Mouse (Mus musculus): ENCODE results near the gene Calcrl. TPM values are rescaled to one million over a fixed set of nuclear protein-coding genes. Genes with fewer than 3 reads are reported as not detected.
A peak's percentile ranks its signal among the peaks of the same experiment; 100 is the strongest.

Gene Calcrl
- 16.6 and 19.6 TPM in 2 replicates for polyA plus RNA-seq (2016; fragmentation: Nextera tagmentation; extraction: Ambion mirVana)

DNA sequence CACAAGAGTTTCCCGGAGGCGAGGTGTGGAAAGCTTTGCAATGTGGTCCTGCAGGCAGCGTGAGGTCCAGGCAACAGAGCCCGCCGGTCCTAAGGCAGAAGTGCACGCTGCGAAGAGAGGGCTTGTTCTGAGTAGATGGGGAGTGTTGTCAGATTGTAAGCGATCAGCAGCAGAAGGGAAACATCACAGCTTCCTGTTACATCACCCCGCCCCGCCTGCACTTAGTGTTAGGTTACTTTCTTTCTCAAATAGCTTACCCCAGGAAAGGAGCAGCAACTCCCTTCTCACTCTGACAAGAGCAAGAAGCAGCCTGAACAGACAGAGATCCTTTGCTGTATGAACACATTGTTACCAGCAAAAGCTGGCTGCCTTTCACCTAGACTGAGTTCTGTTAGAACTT, at the start of gene Calcrl:
TSS of gene Calcrl (minus strand) at position 274 of the 400 bp plus-strand sequence.
- peak within 1 kb of the TSS; percentile 48 for H3K4me3 ChIP-seq
- under 1% methylated on average over 10 of the region's 10 CpGs for whole genome bisulfite sequencing
- H3K27ac ChIP-seq = peak within 1 kb of the TSS; percentile 74
- no peaks in the 10 kb centered on the region for H3K9me3 ChIP-seq (replicated peaks)
- DNase-seq (ENCODE audit: low spot score) = peak; percentile 73
- H3K36me3 ChIP-seq = no peaks in the 10 kb centered on the region
- H3K27me3 ChIP-seq (ENCODE audit: low read depth, poor library complexity, severe bottlenecking) = no peaks in the 10 kb centered on the region
- peaks cover 25% of the 10 kb centered on the region for H3K4me1 ChIP-seq

GRCm38 (mm10) chr2:84474651-84475050, 49.4 kb upstream of the Calcrl start:
- H3K4me3 ChIP-seq = no peak overlapping the region
- H3K27me3 ChIP-seq (ENCODE audit: low read depth, poor library complexity, severe bottlenecking) = no peaks in the 10 kb centered on the region
- H3K27ac ChIP-seq = peak overlapping the region; percentile 73
- WGBS = 4% methylated on average over 6 of the region's 6 CpGs
- H3K4me1 ChIP-seq = peaks cover 33% of the 10 kb centered on the region
- no peaks in the 10 kb centered on the region for H3K36me3 ChIP-seq
- DNase-seq (ENCODE audit: low spot score) = no peak
- no peaks in the 10 kb centered on the region for H3K9me3 ChIP-seq (replicated peaks)

- 76% methylated on average over 14 of the region's 14 CpGs for WGBS
- H3K4me3 ChIP-seq = no peak overlapping the region
- H3K27ac ChIP-seq = peak overlapping the region; percentile 73
- H3K4me1 ChIP-seq = peaks cover 33% of the 10 kb centered on the region
- H3K27me3 ChIP-seq (ENCODE audit: low read depth, poor library complexity, severe bottlenecking) = no peaks in the 10 kb centered on the region
- no peaks in the 10 kb centered on the region for H3K36me3 ChIP-seq
- no peaks in the 10 kb centered on the region for H3K9me3 ChIP-seq (replicated peaks)
- DNase-seq (ENCODE audit: low spot score) = no peak
Observed at GRCm38 (mm10) chr2:84473941-84474530, 48.8 kb upstream of the Calcrl start.

DNA sequence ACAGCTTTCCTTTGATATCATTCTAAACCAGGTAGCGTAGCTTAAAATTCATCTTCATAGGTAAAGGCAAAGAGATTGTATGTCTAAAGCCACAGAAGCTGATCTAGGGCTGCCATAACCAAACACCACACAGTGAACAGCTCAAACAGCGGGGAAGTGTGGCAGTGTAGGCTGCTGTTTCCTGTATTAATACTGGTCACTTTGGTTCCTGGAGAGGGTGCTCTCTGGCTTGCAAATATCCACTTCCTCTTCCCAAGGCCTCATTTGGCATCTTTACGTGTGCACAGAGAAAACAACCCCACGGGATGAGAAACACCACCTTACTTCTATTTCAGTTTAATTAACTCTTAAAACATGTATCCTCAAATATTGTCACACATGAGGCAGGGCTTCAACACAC, 42.2 kb upstream of the Calcrl start:
- Histone ChIP-seq H3K27me3 (ENCODE audit: low read depth, poor library complexity, severe bottlenecking) (no peaks in the 10 kb centered on the region), H3K4me1 (no peaks in the 10 kb centered on the region), H3K9me3 (replicated peaks) (no peaks in the 10 kb centered on the region), H3K27ac (no peak overlapping the region), H3K4me3 (no peak overlapping the region), H3K36me3 (no peaks in the 10 kb centered on the region)
- no peak for DNase-seq (ENCODE audit: low spot score)
- WGBS = 90% methylated on average over 4 of the region's 4 CpGs

GRCm38 (mm10) chr2:84464956-84465355, 39.7 kb upstream of the Calcrl start:
- H3K27ac ChIP-seq = no peak overlapping the region
- no peaks in the 10 kb centered on the region for H3K36me3 ChIP-seq
- 50% methylated on average over 7 of the region's 7 CpGs for WGBS
- no peak for DNase-seq (ENCODE audit: low spot score)
- H3K27me3 ChIP-seq (ENCODE audit: low read depth, poor library complexity, severe bottlenecking) = no peaks in the 10 kb centered on the region
- no peaks in the 10 kb centered on the region for H3K4me1 ChIP-seq
- H3K9me3 ChIP-seq (replicated peaks) = no peaks in the 10 kb centered on the region
- H3K4me3 ChIP-seq = no peak overlapping the region

GRCm38 (mm10) chr2:84462411-84462810, 37.2 kb upstream of the Calcrl start:
- 96% methylated on average over 3 of the region's 3 CpGs for whole genome bisulfite sequencing
- Histone ChIP-seq H3K9me3 (replicated peaks) (no peaks in the 10 kb centered on the region), H3K4me1 (no peaks in the 10 kb centered on the region)

GRCm38 (mm10) chr2:84459651-84460177, 34.5 kb upstream of the Calcrl start:
- DNase-seq (ENCODE audit: low spot score) = no peak
- Histone ChIP-seq H3K4me1 (no peaks in the 10 kb centered on the region), H3K36me3 (no peaks in the 10 kb centered on the region), H3K27me3 (ENCODE audit: low read depth, poor library complexity, severe bottlenecking) (no peaks in the 10 kb centered on the region), H3K27ac (no peak overlapping the region), H3K4me3 (no peak overlapping the region), H3K9me3 (replicated peaks) (no peaks in the 10 kb centered on the region)
- 78% methylated on average over 11 of the region's 11 CpGs for WGBS

More at GRCm38 (mm10) chr2:84462411-84462810, 37.2 kb upstream of the Calcrl start:
- Histone ChIP-seq H3K27ac (no peak overlapping the region), H3K4me3 (no peak overlapping the region), H3K27me3 (ENCODE audit: low read depth, poor library complexity, severe bottlenecking) (no peaks in the 10 kb centered on the region), H3K36me3 (no peaks in the 10 kb centered on the region)
- no peak for DNase-seq (ENCODE audit: low spot score)

DNA sequence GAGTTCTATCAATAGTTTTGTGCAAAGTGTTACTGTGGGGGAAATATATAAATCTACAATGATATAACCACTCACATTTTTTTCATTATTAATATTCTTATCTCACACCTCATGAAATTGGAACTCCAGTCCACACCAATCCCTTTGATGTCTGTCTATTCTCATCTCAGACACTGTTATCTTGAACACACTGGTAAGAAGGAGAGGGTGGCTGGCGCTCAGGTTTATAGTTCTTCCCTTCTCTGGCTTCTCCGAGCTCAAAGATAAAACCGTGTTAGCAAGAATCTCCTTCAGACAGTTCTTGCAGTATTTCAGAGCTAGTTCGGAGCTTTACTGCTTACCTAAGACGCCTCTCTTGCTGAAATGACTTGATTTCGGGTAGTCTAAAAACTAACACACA, 32.0 kb upstream of the Calcrl start:
- Histone ChIP-seq H3K4me3 (no peak overlapping the region), H3K27ac (no peak overlapping the region), H3K9me3 (replicated peaks) (no peaks in the 10 kb centered on the region), H3K27me3 (ENCODE audit: low read depth, poor library complexity, severe bottlenecking) (no peaks in the 10 kb centered on the region), H3K36me3 (no peaks in the 10 kb centered on the region), H3K4me1 (no peaks in the 10 kb centered on the region)
- WGBS = 80% methylated on average over 6 of the region's 6 CpGs
- no peak for DNase-seq (ENCODE audit: low spot score)

- Histone ChIP-seq H3K27ac (no peak overlapping the region), H3K4me1 (no peaks in the 10 kb centered on the region), H3K27me3 (ENCODE audit: low read depth, poor library complexity, severe bottlenecking) (no peaks in the 10 kb centered on the region), H3K9me3 (replicated peaks) (no peaks in the 10 kb centered on the region), H3K4me3 (no peak overlapping the region), H3K36me3 (no peaks in the 10 kb centered on the region)
- 10% methylated on average over 5 of the region's 5 CpGs for WGBS
- peak; percentile 54 for DNase-seq (ENCODE audit: low spot score)
Observed at GRCm38 (mm10) chr2:84455236-84455799, 30.1 kb upstream of the Calcrl start.

GRCm38 (mm10) chr2:84454551-84455235, 29.5 kb upstream of the Calcrl start:
- Histone ChIP-seq H3K36me3 (no peaks in the 10 kb centered on the region), H3K4me3 (no peak overlapping the region)

DNA sequence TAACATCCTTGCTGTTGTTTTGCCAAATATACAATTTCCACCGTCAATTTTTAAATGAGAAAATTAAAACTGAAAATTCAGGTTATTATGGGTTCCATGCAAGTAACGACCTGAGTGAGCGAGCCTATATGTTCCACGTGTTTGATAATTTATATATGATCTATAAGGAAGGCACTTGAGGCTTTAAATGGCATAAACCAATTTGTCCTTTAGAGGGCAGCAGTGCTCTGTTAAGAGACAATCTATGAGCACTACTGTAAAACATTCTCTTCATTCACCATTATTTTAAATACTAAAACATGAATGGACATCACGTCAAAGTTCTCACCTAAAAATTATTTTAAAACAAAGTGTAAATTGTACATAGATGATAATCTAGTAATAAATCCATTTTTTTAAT, 28.8 kb upstream of the Calcrl start:
- no peak for DNase-seq (ENCODE audit: low spot score)
- H3K4me1 ChIP-seq = no peaks in the 10 kb centered on the region
- no peak overlapping the region for H3K27ac ChIP-seq
- no peak overlapping the region for H3K4me3 ChIP-seq
- H3K27me3 ChIP-seq (ENCODE audit: low read depth, poor library complexity, severe bottlenecking) = no peaks in the 10 kb centered on the region
- H3K36me3 ChIP-seq = no peaks in the 10 kb centered on the region
- WGBS = 18% methylated on average over 5 of the region's 5 CpGs
- no peaks in the 10 kb centered on the region for H3K9me3 ChIP-seq (replicated peaks)

More at GRCm38 (mm10) chr2:84454551-84455235, 29.5 kb upstream of the Calcrl start:
- H3K27ac ChIP-seq = no peak overlapping the region
- no peak for DNase-seq (ENCODE audit: low spot score)
- WGBS = 59% methylated on average over 10 of the region's 10 CpGs
- H3K27me3 ChIP-seq (ENCODE audit: low read depth, poor library complexity, severe bottlenecking) = no peaks in the 10 kb centered on the region
- H3K9me3 ChIP-seq (replicated peaks) = no peaks in the 10 kb centered on the region
- no peaks in the 10 kb centered on the region for H3K4me1 ChIP-seq

GRCm38 (mm10) chr2:84445499-84445898, 20.3 kb upstream of the Calcrl start:
- H3K36me3 ChIP-seq = no peaks in the 10 kb centered on the region
- no peaks in the 10 kb centered on the region for H3K4me1 ChIP-seq
- 92% methylated on average over 1 of the region's 1 CpGs for WGBS
- H3K27me3 ChIP-seq (ENCODE audit: low read depth, poor library complexity, severe bottlenecking) = no peaks in the 10 kb centered on the region
- DNase-seq (ENCODE audit: low spot score) = no peak
- no peak overlapping the region for H3K27ac ChIP-seq
- H3K9me3 ChIP-seq (replicated peaks) = no peaks in the 10 kb centered on the region
- H3K4me3 ChIP-seq = no peak overlapping the region

DNA sequence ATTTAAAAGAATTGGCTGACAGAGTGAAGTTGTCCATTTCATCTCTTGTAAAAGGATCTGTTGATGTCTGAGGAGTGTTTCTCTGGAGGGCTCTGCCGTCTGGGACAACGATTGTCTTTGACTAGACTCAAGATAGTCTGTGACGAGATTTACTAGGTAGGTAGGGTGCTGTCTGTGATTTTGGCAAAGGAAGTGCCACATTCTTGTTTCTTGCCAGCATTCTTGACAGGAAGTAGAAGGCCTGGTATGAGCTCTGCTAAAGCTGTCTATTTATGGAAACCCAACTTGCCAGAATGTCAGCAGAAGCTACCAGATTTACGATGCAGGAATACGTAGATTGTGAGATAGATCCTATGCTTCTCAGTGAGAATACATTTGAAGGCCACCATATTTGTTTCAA, 16.7 kb upstream of the Calcrl start:
- DNase-seq (ENCODE audit: low spot score) = no peak
- Histone ChIP-seq H3K27me3 (ENCODE audit: low read depth, poor library complexity, severe bottlenecking) (no peaks in the 10 kb centered on the region), H3K9me3 (replicated peaks) (no peaks in the 10 kb centered on the region), H3K27ac (no peak overlapping the region), H3K4me3 (no peak overlapping the region), H3K36me3 (no peaks in the 10 kb centered on the region), H3K4me1 (no peaks in the 10 kb centered on the region)
- 89% methylated on average over 5 of the region's 5 CpGs for WGBS
